Mouse (Mus musculus): Measurements from ENCODE around the gene Gm5751. TPM values are rescaled to one million over a fixed set of nuclear protein-coding genes. Genes with fewer than 3 reads are reported as not detected.
A peak's percentile ranks its signal among the peaks of the same experiment; 100 is the strongest.
"Not testable (repeated sequence)": the region's sequence is repeated elsewhere in the genome, so short reads cannot be mapped to it uniquely, and the experiment has no call there.

Gm5751 gene
- polyA plus RNA-seq (2015; fragmentation: Nextera tagmentation; extraction: Ambion mirVana), result not detected in 2 replicates

- H3K27me3 ChIP-seq; H3K4me3 ChIP-seq; ATAC-seq; H3K27ac ChIP-seq; H3K9ac ChIP-seq; H3K4me1 ChIP-seq; H3K9me3 ChIP-seq (replicated peaks); H3K4me2 ChIP-seq: not testable (repeated sequence)
- WGBS, result 91% methylated on average over 3 of the region's 4 CpGs
- H3K36me3 ChIP-seq (ENCODE audit: poor library complexity, severe bottlenecking), result peaks cover 15% of the 10 kb centered on the region
Measured at GRCm38 (mm10) chrX:8873953-8874352, at the start of gene Gm5751. Gene Gm5751 (plus strand): TSS chrX:8874253.

- Histone ChIP-seq H3K27ac (no peak overlapping the region), H3K36me3 (ENCODE audit: poor library complexity, severe bottlenecking) (no peaks in the 10 kb centered on the region), H3K4me3 (no peak overlapping the region), H3K4me2 (no peak overlapping the region), H3K9ac (no peak overlapping the region), H3K9me3 (replicated peaks) (no peaks in the 10 kb centered on the region), H3K27me3 (no peaks in the 10 kb centered on the region), H3K4me1 (no peaks in the 10 kb centered on the region)
- ATAC-seq, result no peak
Measured at GRCm38 (mm10) chrX:8832043-8832442, 42.0 kb upstream of the Gm5751 start.

DNA sequence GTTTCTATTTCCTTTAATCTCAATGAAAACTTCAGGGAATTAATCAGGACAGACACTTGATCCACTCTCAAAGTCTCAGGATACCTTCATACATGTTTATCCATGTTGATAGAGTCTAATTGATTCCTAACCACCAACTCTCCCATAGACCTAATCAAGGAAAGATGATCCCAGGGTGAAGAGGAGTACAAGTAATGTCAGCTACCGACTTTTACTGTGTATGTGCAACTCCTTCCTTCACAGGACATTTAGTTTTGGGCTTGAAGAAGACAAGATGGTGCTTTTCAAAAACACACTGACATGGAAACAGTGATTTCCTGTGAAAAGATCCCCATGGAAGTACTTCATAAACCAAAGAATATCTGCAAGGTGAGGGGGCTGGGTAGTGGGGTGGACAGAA, 30.4 kb upstream of the Gm5751 start, which contains the start of gene Gm6592:
Gene Gm6592, plus strand, starts transcription at position 301 of the 400 bp plus-strand sequence.
- H3K9me3 ChIP-seq (replicated peaks), result no peaks in the 10 kb centered on the region
- H3K4me2 ChIP-seq, result no peak within 1 kb of the TSS
- 79% methylated on average over 1 of the region's 1 CpGs for WGBS
- no peak within 1 kb of the TSS for H3K27ac ChIP-seq
- H3K27me3 ChIP-seq, result no peaks in the 10 kb centered on the region
- H3K36me3 ChIP-seq (ENCODE audit: poor library complexity, severe bottlenecking), result no peaks in the 10 kb centered on the region
- H3K4me3 ChIP-seq, result no peak within 1 kb of the TSS
- ATAC-seq, result no peak
- no peak within 1 kb of the TSS for H3K9ac ChIP-seq
- no peaks in the 10 kb centered on the region for H3K4me1 ChIP-seq

DNA sequence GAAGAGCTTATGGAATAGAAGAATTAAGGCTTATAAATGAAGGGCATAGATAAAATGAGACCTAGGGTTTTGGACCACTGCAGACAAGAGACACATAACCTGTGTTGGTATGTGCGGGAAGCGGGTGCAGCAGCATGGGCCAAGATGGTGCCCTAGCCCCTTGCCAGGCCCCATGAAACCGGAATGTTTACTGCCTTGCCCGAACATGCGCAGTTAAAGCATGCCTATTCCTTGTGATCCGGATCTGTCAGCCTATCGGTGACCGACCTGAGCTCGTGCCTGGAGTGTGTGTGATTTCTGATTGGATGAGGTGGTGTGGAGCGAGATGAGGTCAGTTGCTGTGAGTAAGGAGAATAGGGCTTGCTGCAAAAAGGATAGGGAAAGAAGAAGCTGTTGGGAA, 21.6 kb upstream of the Gm5751 start:
- H3K9ac ChIP-seq, result no peak overlapping the region
- no peaks in the 10 kb centered on the region for H3K27me3 ChIP-seq
- no peaks in the 10 kb centered on the region for H3K4me1 ChIP-seq
- no peaks in the 10 kb centered on the region for H3K36me3 ChIP-seq (ENCODE audit: poor library complexity, severe bottlenecking)
- H3K4me3 ChIP-seq, result no peak overlapping the region
- H3K9me3 ChIP-seq (replicated peaks), result no peaks in the 10 kb centered on the region
- H3K4me2 ChIP-seq, result no peak overlapping the region
- no peak overlapping the region for H3K27ac ChIP-seq
- ATAC-seq, result no peak
- 91% methylated on average over 10 of the region's 10 CpGs for WGBS

GRCm38 (mm10) chrX:8864331-8864730, 9.7 kb upstream of the Gm5751 start:
- not testable (repeated sequence) for H3K36me3 ChIP-seq (ENCODE audit: poor library complexity, severe bottlenecking); H3K9me3 ChIP-seq (replicated peaks); ATAC-seq; H3K4me1 ChIP-seq; H3K4me2 ChIP-seq; H3K4me3 ChIP-seq; H3K27me3 ChIP-seq; H3K27ac ChIP-seq; H3K9ac ChIP-seq
- 5% methylated on average over 3 of the region's 3 CpGs for WGBS

GRCm38 (mm10) chrX:8884336-8884735, 10.3 kb downstream of the Gm5751 start:
- WGBS, result 75% methylated on average over 4 of the region's 4 CpGs
- Histone ChIP-seq H3K4me3 (no peak overlapping the region), H3K4me2 (no peak overlapping the region), H3K27me3 (no peaks in the 10 kb centered on the region), H3K4me1 (no peaks in the 10 kb centered on the region), H3K9ac (no peak overlapping the region), H3K27ac (no peak overlapping the region), H3K9me3 (replicated peaks) (no peaks in the 10 kb centered on the region), H3K36me3 (ENCODE audit: poor library complexity, severe bottlenecking) (0 out of 2 replicates have a peak, but pooled peaks cover 3% of the 10 kb centered on the region)
- ATAC-seq, result no peak

GRCm38 (mm10) chrX:8891975-8892342, 17.9 kb downstream of the Gm5751 start:
- no peaks in the 10 kb centered on the region; the same call in 1 of the 2 replicates for H3K9me3 ChIP-seq (replicated peaks)
- no peaks in the 10 kb centered on the region for H3K4me1 ChIP-seq
- no peaks in the 10 kb centered on the region for H3K27me3 ChIP-seq
- 50% methylated on average over 3 of the region's 9 CpGs for WGBS
- H3K36me3 ChIP-seq (ENCODE audit: poor library complexity, severe bottlenecking), result 0 out of 2 replicates have a peak, but pooled peaks cover 3% of the 10 kb centered on the region
- H3K4me3 ChIP-seq, result peak overlapping the region; percentile 55
- peak overlapping the region; percentile 78; the same call in 1 of the 2 replicates for H3K9ac ChIP-seq
- H3K4me2 ChIP-seq, result peak overlapping the region; percentile 64
- ATAC-seq, result peak; percentile 63
- no peak overlapping the region for H3K27ac ChIP-seq

DNA sequence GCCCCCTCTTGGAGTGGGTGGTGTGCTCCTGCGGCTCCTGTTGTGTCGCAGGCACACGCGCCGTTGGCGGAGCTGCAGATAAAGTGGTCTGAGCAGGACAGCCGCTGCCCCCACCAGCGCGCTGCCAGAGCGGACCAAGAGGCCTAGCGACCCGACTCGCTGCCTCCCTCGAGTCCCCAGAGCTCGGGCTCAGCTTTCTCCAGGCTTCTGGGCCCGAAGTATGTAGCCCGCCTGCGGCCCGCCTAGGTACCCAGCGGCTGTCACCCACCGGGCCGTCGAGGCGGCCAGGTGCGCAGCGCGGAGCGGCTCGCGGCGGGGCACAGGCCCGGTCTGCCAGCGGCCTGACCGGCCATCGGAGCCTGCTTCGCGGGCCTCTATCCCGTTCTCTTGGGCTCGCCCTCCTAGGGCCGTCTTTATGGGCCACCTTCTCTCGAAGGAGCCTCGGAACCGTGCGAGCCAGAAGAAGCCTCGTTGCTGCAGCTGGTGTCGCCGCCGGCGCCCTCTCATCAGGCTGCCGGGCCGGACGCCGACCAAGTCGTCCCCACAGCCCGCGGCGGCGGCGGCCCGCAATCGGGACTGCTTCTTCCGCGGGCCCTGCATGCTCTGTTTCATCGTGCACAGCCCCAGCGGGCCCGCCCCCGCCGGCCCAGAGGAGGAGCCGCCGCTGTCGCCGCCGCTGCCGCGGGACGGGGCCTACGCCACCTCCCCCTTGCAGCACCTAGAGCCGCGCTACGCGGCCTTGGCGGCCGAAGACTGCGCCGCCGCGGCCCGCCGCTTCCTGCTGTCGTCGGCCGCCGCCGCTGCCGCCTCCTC, 18.5 kb downstream of the Gm5751 start, which contains the start of gene B630019K06Rik:
Gene B630019K06Rik, plus strand, starts transcription at position 40 of the 813 bp plus-strand sequence.
- Histone ChIP-seq H3K4me1 (no peaks in the 10 kb centered on the region), H3K27me3 (no peaks in the 10 kb centered on the region), H3K4me2 (peak within 1 kb of the TSS; percentile 64), H3K27ac (peak within 1 kb of the TSS; percentile 86), H3K36me3 (ENCODE audit: poor library complexity, severe bottlenecking) (0 out of 2 replicates have a peak, but pooled peaks cover 3% of the 10 kb centered on the region), H3K4me3 (peak within 1 kb of the TSS; percentile 55), H3K9ac (peak within 1 kb of the TSS; percentile 78), H3K9me3 (replicated peaks) (no peaks in the 10 kb centered on the region; the same call in 1 of the 2 replicates)
- 23% methylated on average over 16 of the region's 95 CpGs for WGBS
- peak; percentile 92 for ATAC-seq

DNA sequence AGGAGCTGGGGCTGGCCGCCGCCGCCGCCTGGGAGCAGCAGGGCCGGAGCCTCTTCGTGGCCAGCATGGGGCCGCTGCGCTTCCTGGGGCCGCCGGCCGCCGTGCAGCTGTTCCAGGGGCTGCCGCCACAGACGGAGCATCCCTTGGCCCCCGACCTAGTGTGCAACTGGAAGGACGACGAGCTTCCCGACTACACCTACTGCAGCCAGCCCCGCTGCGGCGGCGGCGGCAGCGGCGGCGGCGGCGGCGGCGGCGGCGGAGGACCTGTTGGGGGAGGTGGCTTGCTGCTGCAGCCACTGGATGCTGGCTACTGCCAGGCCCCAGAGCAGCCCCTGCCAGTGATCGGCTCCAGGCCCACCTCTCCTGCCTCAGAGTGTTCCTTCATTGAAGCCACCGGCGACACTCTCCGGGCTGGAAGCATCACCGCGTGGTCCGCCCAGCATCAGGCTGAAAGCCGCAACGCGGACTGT, 19.2 kb downstream of the Gm5751 start:
- Histone ChIP-seq H3K4me3 (peak overlapping the region; percentile 55), H3K27me3 (no peaks in the 10 kb centered on the region), H3K4me2 (peak overlapping the region; percentile 64), H3K27ac (peak overlapping the region; percentile 86), H3K9ac (peak overlapping the region; percentile 78), H3K36me3 (ENCODE audit: poor library complexity, severe bottlenecking) (no peaks in the 10 kb centered on the region), H3K9me3 (replicated peaks) (no peaks in the 10 kb centered on the region; the same call in 1 of the 2 replicates), H3K4me1 (no peaks in the 10 kb centered on the region)
- peak; percentile 68 for ATAC-seq
- WGBS, result 13% methylated on average over 24 of the region's 42 CpGs

DNA sequence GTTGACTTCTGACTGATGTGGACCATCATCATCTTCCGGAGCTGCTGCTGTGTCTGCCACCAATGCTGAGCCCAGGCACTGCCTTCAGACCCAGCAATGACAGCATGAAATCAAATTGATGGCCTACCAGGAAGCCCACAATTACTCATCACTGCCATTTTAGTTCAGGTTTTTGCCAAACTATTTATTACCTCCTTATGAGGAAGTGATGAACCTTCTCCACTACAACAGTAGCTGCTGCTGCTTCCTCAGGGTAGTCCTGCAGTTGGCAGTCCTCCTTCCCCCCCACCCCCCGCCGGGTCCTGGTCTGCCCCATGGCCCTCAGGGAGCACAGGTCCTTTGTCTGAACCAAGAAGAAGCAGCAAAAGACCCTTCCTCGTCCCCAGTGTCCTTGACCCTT, 26.8 kb downstream of the Gm5751 start:
- Histone ChIP-seq H3K9me3 (replicated peaks) (0 out of 2 replicates have a peak, but pooled peaks cover 4% of the 10 kb centered on the region), H3K27ac (no peak overlapping the region), H3K4me3 (no peak overlapping the region), H3K9ac (no peak overlapping the region), H3K4me2 (no peak overlapping the region), H3K27me3 (no peaks in the 10 kb centered on the region), H3K4me1 (0 out of 2 replicates have a peak, but pooled peaks cover 5% of the 10 kb centered on the region), H3K36me3 (ENCODE audit: poor library complexity, severe bottlenecking) (no peaks in the 10 kb centered on the region)
- WGBS, result 57% methylated on average over 4 of the region's 4 CpGs
- ATAC-seq, result no peak

GRCm38 (mm10) chrX:8901906-8902472, 27.9 kb downstream of the Gm5751 start:
- H3K9ac ChIP-seq, result no peak overlapping the region
- H3K9me3 ChIP-seq (replicated peaks), result 0 out of 2 replicates have a peak, but pooled peaks cover 4% of the 10 kb centered on the region
- H3K4me2 ChIP-seq, result no peak overlapping the region
- no peak overlapping the region for H3K27ac ChIP-seq
- H3K36me3 ChIP-seq (ENCODE audit: poor library complexity, severe bottlenecking), result no peaks in the 10 kb centered on the region
- no peak overlapping the region for H3K4me3 ChIP-seq
- H3K27me3 ChIP-seq, result no peaks in the 10 kb centered on the region
- 29% methylated on average over 7 of the region's 7 CpGs for WGBS
- H3K4me1 ChIP-seq, result 0 out of 2 replicates have a peak, but pooled peaks cover 5% of the 10 kb centered on the region
- ATAC-seq, result no peak

GRCm38 (mm10) chrX:8921080-8921479, 47.0 kb downstream of the Gm5751 start:
- WGBS, result 79% methylated on average over 4 of the region's 4 CpGs
- H3K9ac ChIP-seq, result no peak overlapping the region
- ATAC-seq, result no peak
- no peak overlapping the region for H3K4me2 ChIP-seq
- H3K4me1 ChIP-seq, result no peaks in the 10 kb centered on the region
- H3K4me3 ChIP-seq, result no peak overlapping the region
- H3K36me3 ChIP-seq (ENCODE audit: poor library complexity, severe bottlenecking), result no peaks in the 10 kb centered on the region
- H3K9me3 ChIP-seq (replicated peaks), result no peaks in the 10 kb centered on the region
- no peak overlapping the region for H3K27ac ChIP-seq
- H3K27me3 ChIP-seq, result no peaks in the 10 kb centered on the region
